Mouse (Mus musculus): ENCODE measurements around the gene Sema4f.

The Sema4f gene

DNA sequence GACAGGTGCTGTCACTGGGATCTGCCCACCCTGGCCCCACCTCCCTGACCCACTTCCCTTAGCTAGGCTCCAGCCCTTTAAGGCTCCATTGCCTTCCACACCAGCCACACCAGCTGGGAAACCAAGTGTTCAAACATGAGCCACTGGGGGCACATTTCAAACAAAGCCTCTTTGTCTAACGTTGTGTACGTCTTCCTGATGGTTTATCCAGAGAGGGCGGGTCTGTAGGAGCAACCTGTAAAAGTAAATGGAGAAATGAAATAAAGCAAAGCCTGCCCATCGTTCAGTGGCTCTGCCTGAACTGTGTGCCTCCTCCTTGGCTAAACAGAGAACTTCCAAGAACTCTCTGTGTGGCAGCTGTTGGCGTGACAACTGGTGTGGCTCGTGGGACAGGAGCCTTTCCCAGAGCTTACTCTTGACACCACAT, 64.0 kb downstream of the Sema4f start:
- ATAC-seq (ENCODE audit: insufficient number of reproducible peaks, low FRiP score, low TSS enrichment): no peak

- no peak for ATAC-seq (ENCODE audit: insufficient number of reproducible peaks, low FRiP score, low TSS enrichment)
Measured at GRCm38 (mm10) chr6:82872332-82872707, 67.2 kb downstream of the Sema4f start.

DNA sequence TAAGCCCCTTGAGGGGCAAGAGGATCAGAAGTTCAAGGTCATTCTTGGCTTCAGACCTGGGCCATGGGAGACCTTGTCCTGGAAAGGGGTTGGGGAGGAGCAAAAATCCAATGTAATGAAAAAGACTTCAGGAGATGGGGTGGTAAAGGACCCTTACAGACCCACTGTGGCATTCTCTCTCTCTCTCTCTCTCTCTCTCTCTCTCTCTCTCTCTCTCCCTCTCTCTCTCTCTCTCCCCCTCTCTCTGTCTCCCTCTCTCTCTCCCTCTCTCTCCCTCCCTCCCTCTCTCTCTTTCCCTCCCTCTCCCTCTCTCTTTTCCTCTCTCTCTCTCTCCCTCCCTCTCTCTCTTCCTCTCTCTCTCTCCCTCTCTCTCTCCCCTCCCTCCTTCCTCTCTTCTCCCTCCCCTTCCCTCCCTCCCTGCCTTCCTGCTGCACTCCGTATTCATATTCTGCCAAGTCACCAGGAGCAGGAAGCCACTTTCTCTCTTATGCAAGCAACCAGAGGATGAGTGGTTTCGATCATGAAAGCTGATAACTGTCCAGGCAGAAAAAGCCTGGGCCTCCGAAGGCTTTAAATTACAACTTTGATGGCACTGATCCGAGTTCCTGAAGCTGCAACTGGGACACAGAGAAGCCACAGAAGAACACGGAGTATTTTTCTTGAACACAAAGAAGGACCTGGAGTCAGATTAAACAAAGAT, 67.8 kb downstream of the Sema4f start:
- ATAC-seq (ENCODE audit: insufficient number of reproducible peaks, low FRiP score, low TSS enrichment): no peak

DNA sequence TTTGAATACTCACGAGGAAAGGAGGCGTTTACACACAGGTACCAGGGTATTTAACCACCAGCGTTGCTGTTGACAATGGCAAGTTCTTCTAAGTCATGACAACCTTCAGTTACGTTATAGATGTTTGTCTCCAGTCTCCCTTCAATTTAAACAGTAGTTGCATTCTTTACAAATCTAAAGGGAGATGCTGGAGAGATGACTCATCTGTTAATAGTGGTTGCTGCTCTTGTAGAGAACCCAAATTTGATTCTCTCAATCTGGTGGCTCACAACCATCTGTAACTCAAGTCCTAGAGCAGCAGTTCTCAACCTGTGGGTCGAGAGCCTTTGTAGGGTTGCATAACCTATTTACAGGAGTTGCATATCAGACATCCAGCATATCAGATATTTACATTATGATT, 71.1 kb downstream of the Sema4f start:
- no peak for ATAC-seq (ENCODE audit: insufficient number of reproducible peaks, low FRiP score, low TSS enrichment)

- ATAC-seq (ENCODE audit: insufficient number of reproducible peaks, low FRiP score, low TSS enrichment): no peak
Measured at GRCm38 (mm10) chr6:82863380-82863874, 76.1 kb downstream of the Sema4f start.

GRCm38 (mm10) chr6:82862475-82862874, 77.1 kb downstream of the Sema4f start:
- ATAC-seq (ENCODE audit: insufficient number of reproducible peaks, low FRiP score, low TSS enrichment): no peak

GRCm38 (mm10) chr6:82862042-82862441, 77.5 kb downstream of the Sema4f start:
- no peak for ATAC-seq (ENCODE audit: insufficient number of reproducible peaks, low FRiP score, low TSS enrichment)
